ENCODE assay signal across 8 mouse cellular contexts in the genomic region with DNA sequence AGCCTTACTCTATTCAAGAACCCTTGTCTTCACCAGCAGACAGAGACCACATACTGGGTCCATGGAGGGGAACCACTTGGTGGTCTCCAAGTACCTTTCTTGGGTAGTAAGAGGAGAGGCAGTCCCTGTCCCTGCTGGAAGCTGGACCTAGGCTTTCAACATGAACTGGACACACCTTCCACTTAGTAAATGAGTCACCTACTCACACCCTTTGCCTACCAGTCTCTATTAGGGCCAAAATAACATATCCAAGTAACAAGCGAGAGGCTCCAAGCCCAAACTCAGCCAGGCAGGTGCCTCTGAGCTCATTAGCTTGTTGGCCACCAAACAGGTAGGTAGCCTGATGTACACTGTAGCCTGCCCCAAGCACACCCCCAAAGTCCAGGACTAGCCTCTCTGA. TPM values are rescaled to one million over a fixed set of nuclear protein-coding genes. Genes with fewer than 3 reads are reported as not detected.
DNase-seq lines count a peak whose midpoint lies in the region; ATAC-seq lines count a peak whose summit lies in the region.

No protein-coding gene starts in this region.

- 86% methylated on average over 1 of the region's 1 CpGs for WGBS in kidney, embryonic 14.5 days
- WGBS in hindbrain, embryonic 16.5 days, result 81% methylated on average over 1 of the region's 1 CpGs
- WGBS in midbrain, embryonic 15.5 days, result 94% methylated on average over 1 of the region's 1 CpGs

- no peaks in the 10 kb centered on the region for H3K9me3 ChIP-seq in kidney, embryonic 14.5 days (ENCODE audit: control insufficient read depth, low read length)
- no peaks in the 10 kb centered on the region for H3K9me3 ChIP-seq in hindbrain, embryonic 16.5 days (ENCODE audit: control insufficient read depth, low read length)
- H3K9me3 ChIP-seq in midbrain, embryonic 15.5 days, result no peaks in the 10 kb centered on the region

- peak overlapping the region; percentile 94 for H3K4me3 ChIP-seq in kidney, embryonic 14.5 days (ENCODE audit: low read length)
- H3K4me3 ChIP-seq in hindbrain, embryonic 16.5 days (ENCODE audit: low read length), result peak overlapping the region; percentile 100
- H3K4me3 ChIP-seq in midbrain, embryonic 15.5 days, result peak overlapping the region; percentile 82

- no peak overlapping the region for H3K27ac ChIP-seq in kidney, embryonic 14.5 days (ENCODE audit: low read depth, low read length)
- H3K27ac ChIP-seq in hindbrain, embryonic 16.5 days (ENCODE audit: low read depth, low read length), result no peak overlapping the region
- H3K27ac ChIP-seq in midbrain, embryonic 15.5 days, result 0 out of 2 replicates have a peak overlapping the region, but pooled peaks have one; percentile 84

- ATAC-seq in kidney, embryonic 14.5 days (ENCODE audit: low FRiP score, low TSS enrichment), result no peak
- no peak for ATAC-seq in hindbrain, embryonic 16.5 days
- no peak for ATAC-seq in midbrain, embryonic 15.5 days (replicated peaks)

- peaks cover 13% of the 10 kb centered on the region for H3K4me1 ChIP-seq in kidney, embryonic 14.5 days (ENCODE audit: control insufficient read depth, insufficient read depth, low read length)
- H3K4me1 ChIP-seq in hindbrain, embryonic 16.5 days (ENCODE audit: control insufficient read depth, insufficient read depth, low read depth, low read length), result peaks cover 21% of the 10 kb centered on the region
- peaks cover 23% of the 10 kb centered on the region for H3K4me1 ChIP-seq in midbrain, embryonic 15.5 days

- H3K9ac ChIP-seq in kidney, embryonic 14.5 days (ENCODE audit: low read depth, low read length), result peak overlapping the region; percentile 91; the same call in 1 of the 2 replicates
- peak overlapping the region; percentile 98 for H3K9ac ChIP-seq in hindbrain, embryonic 16.5 days (ENCODE audit: low read depth, low read length)
- H3K9ac ChIP-seq in midbrain, embryonic 15.5 days, result peak overlapping the region; percentile 89

- no peaks in the 10 kb centered on the region for H3K27me3 ChIP-seq in kidney, embryonic 14.5 days (ENCODE audit: control insufficient read depth, insufficient read depth, low read length)
- no peaks in the 10 kb centered on the region for H3K27me3 ChIP-seq in hindbrain, embryonic 16.5 days (replicated peaks; ENCODE audit: control insufficient read depth, insufficient read depth, low read length)
- no peaks in the 10 kb centered on the region for H3K27me3 ChIP-seq in midbrain, embryonic 15.5 days (replicated peaks)

- DNase-seq in kidney, postnatal 14 days, result no peak
- DNase-seq in c-Kit-positive CD71-positive TER-119-positive erythroid progenitor cells, embryonic 14.5 days (ENCODE audit: low spot score), result peak; percentile 21
- DNase-seq in left cerebral cortex, postnatal 25 days (ENCODE audit: low spot score in 2 of 2), result no peak
- DNase-seq in gastrocnemius, postnatal 10 days, result no peak
- DNase-seq in right cerebral cortex, postnatal 25 days, result no peak

- peaks cover 36% of the 10 kb centered on the region for H3K36me3 ChIP-seq in kidney, embryonic 14.5 days (ENCODE audit: control insufficient read depth, insufficient read depth, low read length)
- H3K36me3 ChIP-seq in hindbrain, embryonic 16.5 days (ENCODE audit: control insufficient read depth, insufficient read depth, low read length), result peaks cover 23% of the 10 kb centered on the region
- peaks cover 15% of the 10 kb centered on the region for H3K36me3 ChIP-seq in midbrain, embryonic 15.5 days (replicated peaks)

- H3K4me2 ChIP-seq in kidney, embryonic 14.5 days (replicated peaks; ENCODE audit: low read depth, low read length), result peak overlapping the region; percentile 61
- peak overlapping the region; percentile 72 for H3K4me2 ChIP-seq in hindbrain, embryonic 16.5 days (ENCODE audit: low read length)
- H3K4me2 ChIP-seq in midbrain, embryonic 15.5 days, result peak overlapping the region; percentile 82

- intact Hi-C loops in left cerebral cortex, postnatal 25 days (cut with DNase I), result no loop called here

RNA-seq across cellular contexts. Expression of a gene that starts 1.3 kb away (rescaled TPM):
- polyA plus RNA-seq in kidney, embryonic 14.5 days (2014; fragmentation: Nextera tagmentation; extraction: Ambion mirVana), result 0.34 TPM in 1 of 2 replicates, not detected in the other
- 0.14 and 0.98 TPM in 2 replicates for polyA plus RNA-seq in hindbrain, embryonic 16.5 days (2015; fragmentation: Nextera tagmentation; extraction: Ambion mirVana)
- 0.84 and 1.1 TPM in 2 replicates for polyA plus RNA-seq in midbrain, embryonic 15.5 days (2015; fragmentation: Nextera tagmentation; extraction: Ambion mirVana)
- total RNA-seq in left cerebral cortex, postnatal 25 days (2021), result 1 to 10 TPM; 1.2 to 2.3 TPM
- total RNA-seq in gastrocnemius, postnatal 10 days (2021), result not detected

RNA-seq across cellular contexts. Expression of a gene that starts 5.6 kb away (rescaled TPM):
- 59.9 and 93.0 TPM in 2 replicates for polyA plus RNA-seq in kidney, embryonic 14.5 days (2014; fragmentation: Nextera tagmentation; extraction: Ambion mirVana)
- polyA plus RNA-seq in hindbrain, embryonic 16.5 days (2015; fragmentation: Nextera tagmentation; extraction: Ambion mirVana), result 116 and 117 TPM in 2 replicates
- 110 and 112 TPM in 2 replicates for polyA plus RNA-seq in midbrain, embryonic 15.5 days (2015; fragmentation: Nextera tagmentation; extraction: Ambion mirVana)
- 100 to 1,000 TPM; 332 to 370 TPM for total RNA-seq in left cerebral cortex, postnatal 25 days (2021)
- 100 to 1,000 TPM; 134 to 146 TPM for total RNA-seq in gastrocnemius, postnatal 10 days (2021)

RNA-seq across cellular contexts. Expression of a gene that starts 17.4 kb away (rescaled TPM):
- 659 and 772 TPM in 2 replicates for polyA plus RNA-seq in kidney, embryonic 14.5 days (2014; fragmentation: Nextera tagmentation; extraction: Ambion mirVana)
- polyA plus RNA-seq in hindbrain, embryonic 16.5 days (2015; fragmentation: Nextera tagmentation; extraction: Ambion mirVana), result 711 and 823 TPM in 2 replicates
- 612 and 618 TPM in 2 replicates for polyA plus RNA-seq in midbrain, embryonic 15.5 days (2015; fragmentation: Nextera tagmentation; extraction: Ambion mirVana)
- 100 to 1,000 TPM; 591 to 598 TPM for total RNA-seq in left cerebral cortex, postnatal 25 days (2021)
- 1,000 to 10,000 TPM; 1,243 to 1,338 TPM for total RNA-seq in gastrocnemius, postnatal 10 days (2021)

RNA-seq across cellular contexts. Expression of a gene that starts 25.6 kb away (rescaled TPM):
- 1.2 and 1.3 TPM in 2 replicates for polyA plus RNA-seq in kidney, embryonic 14.5 days (2014; fragmentation: Nextera tagmentation; extraction: Ambion mirVana)
- polyA plus RNA-seq in hindbrain, embryonic 16.5 days (2015; fragmentation: Nextera tagmentation; extraction: Ambion mirVana), result 0.28 and 0.76 TPM in 2 replicates
- polyA plus RNA-seq in midbrain, embryonic 15.5 days (2015; fragmentation: Nextera tagmentation; extraction: Ambion mirVana), result not detected in 2 replicates
- not detected for total RNA-seq in left cerebral cortex, postnatal 25 days (2021)
- 1 to 10 TPM; 3.0 to 3.1 TPM for total RNA-seq in gastrocnemius, postnatal 10 days (2021)

RNA-seq across cellular contexts. Expression of a gene that starts 53.0 kb away (rescaled TPM):
- polyA plus RNA-seq in kidney, embryonic 14.5 days (2014; fragmentation: Nextera tagmentation; extraction: Ambion mirVana), result 0.18 and 0.46 TPM in 2 replicates
- 2.4 TPM in 2 replicates for polyA plus RNA-seq in hindbrain, embryonic 16.5 days (2015; fragmentation: Nextera tagmentation; extraction: Ambion mirVana)
- 1.8 and 2.7 TPM in 2 replicates for polyA plus RNA-seq in midbrain, embryonic 15.5 days (2015; fragmentation: Nextera tagmentation; extraction: Ambion mirVana)
- total RNA-seq in left cerebral cortex, postnatal 25 days (2021), result 1 to 10 TPM; 1.4 to 1.9 TPM
- under 1 TPM; 0.34 to 0.38 TPM for total RNA-seq in gastrocnemius, postnatal 10 days (2021)
